Mouse (Mus musculus): ENCODE data around the gene Golt1a. TPM values are rescaled to one million over a fixed set of nuclear protein-coding genes. Genes with fewer than 3 reads are reported as not detected.
A peak's percentile ranks its signal among the peaks of the same experiment; 100 is the strongest.

Golt1a gene
- total RNA-seq (2021) = not detected
- long read RNA-seq = 0 reads

DNA sequence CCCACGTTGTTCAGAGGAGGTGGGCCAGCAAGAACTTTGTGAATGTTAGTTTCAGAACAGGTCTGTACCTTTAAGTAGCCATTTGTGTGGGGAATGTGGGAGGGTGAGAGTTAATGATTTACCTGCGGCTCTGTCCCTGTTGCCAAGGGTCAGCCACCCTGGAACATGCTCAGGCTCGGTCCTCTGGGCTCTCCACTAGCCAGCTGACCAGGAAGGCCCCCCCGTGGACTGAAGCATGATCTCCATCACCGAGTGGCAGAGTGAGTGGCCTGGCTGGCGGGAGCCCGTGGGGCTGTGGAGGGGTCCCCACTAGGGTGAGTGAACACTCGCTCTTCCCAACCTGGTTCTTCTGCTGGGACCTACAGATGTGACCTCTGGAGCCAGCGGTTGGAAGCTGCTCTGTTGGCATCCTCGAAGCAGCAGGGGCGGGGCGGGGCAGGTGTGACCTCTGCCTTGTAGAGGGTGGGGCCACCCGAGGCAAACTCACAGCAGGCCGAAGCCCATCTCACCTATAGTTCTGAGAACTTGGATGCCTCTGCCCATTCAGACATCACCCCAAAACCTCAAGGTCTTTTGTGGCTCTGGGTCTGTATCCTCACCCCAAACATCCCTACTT, at the start of gene Golt1a:
Gene Golt1a (plus strand): TSS at position 149 of the 616 bp plus-strand sequence.
- DNase-seq (ENCODE audit: low spot score in 2 of 2) = no peak

GRCm38 (mm10) chr1:133262628-133263027, 47.0 kb upstream of the Golt1a start:
- DNase-seq (ENCODE audit: low spot score in 2 of 2) = no peak

DNA sequence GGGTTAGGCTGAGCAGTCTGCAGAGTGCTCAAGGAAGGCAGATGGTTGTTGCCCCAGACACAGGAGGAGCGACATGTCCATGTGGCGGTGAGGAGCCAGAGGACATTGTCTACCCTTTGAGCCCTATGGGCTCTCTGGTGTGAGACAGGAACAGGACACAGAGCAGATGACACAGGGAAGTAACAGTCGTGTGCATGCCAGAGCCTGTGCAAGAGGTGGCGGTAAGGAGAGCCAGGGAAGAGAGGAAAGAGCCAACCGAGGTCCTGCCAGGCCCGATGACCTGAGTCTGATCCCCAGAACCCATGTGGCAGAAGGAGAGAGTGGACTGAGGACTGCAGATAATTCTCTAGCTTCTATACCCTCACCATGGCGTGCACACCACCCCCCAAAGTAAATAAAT, 46.5 kb upstream of the Golt1a start:
- no peak for DNase-seq (ENCODE audit: low spot score in 2 of 2)

DNA sequence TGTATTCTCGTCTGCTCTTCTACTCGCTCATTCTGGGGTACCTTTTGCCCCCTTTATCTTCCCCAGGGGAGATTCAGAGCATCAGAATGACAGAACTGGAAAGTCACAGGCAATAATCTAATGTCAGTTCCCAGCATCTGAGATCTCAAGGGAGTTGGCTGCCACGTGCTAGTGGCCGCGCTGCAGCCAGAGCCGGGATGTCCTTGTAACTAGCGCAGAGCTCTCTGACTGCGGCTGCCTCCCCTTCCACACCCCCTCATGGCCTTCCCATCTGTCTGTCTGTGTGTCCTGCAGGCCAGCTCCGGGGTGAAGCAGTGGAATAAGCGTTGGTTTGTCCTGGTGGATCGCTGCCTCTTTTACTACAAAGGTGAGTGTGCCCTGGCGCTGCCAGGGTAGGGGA, 45.2 kb upstream of the Golt1a start:
- DNase-seq (ENCODE audit: low spot score in 2 of 2) = no peak

DNA sequence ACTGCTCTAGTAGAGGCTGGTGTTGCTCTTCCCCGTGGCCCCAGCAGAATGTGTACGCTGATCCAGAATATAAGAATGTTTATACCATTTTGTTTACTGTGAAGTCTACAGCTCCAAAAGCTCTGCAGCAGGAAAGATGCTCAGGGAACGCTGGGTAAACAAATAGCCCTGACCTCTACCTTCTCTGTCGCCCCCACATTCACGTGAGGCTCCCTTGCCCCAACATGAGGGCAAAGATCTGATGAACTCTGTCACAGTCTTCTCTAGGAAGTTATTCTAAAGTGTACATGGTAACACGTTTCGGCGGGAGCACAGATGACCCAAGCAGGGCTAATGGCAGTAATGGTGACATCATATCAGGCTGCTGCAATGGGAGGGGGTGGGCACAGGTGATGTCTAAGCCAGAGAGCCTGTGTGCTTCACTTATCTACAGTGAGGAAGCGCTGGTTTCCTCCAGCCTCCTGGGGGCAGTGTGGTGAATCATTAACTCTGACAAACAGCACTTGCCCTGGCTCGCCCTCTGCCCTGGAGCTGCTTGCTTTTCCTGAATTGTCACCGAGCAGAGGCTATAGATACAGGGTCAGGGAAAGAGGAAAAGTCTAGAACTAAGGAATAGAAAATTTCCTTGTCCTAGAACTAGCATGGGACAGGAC, 44.4 kb upstream of the Golt1a start:
- no peak for DNase-seq (ENCODE audit: low spot score in 2 of 2)

GRCm38 (mm10) chr1:133267094-133267493, 42.5 kb upstream of the Golt1a start:
- DNase-seq (ENCODE audit: low spot score in 2 of 2) = no peak

- DNase-seq (ENCODE audit: low spot score in 2 of 2) = peak; percentile 34 to 46
These were observed 41.6 kb upstream of the Golt1a start for GRCm38 (mm10) chr1:133267813-133268492.

DNA sequence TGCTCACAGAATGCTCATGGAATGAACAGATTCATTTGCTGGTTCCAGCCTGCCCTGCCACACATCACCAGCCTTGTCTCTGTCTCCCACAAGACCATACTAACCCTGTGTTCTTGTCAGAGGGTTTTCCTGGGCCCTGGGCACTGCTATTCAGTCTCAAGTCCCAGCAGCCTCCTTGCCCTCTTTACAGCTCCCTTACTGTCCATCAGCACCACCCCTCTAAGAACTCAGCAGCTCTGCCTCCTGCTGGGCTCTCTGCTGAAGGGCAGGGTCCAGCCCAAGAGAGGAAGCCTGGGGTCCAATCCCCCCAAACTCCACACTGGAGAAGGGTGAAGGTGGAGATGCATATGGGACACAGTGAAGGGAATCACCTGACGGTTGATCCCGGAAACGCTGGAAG, 41.1 kb upstream of the Golt1a start:
- peak in 1 of 2 experiments; percentile 31 for DNase-seq (ENCODE audit: low spot score in 2 of 2)

DNA sequence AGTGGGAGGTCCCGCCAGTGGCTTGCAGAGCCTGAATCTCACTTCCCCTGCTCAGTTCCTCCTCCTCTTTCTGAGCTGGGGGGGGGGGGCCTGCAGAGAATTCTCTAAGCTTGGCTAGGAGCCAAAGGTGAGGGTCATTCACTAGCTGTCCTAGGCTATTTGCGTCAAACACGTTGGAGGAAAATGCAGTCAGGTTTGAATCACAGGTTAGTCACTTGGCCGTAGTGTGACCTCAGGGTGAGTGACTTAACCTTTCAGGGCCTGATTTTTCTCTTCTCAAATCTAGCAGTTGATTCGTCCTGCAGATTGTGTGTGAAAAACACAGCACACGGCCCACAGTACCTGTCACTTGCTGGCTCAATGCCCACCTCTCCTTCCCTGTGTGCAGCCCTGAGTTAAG, 39.3 kb upstream of the Golt1a start:
- DNase-seq (ENCODE audit: low spot score in 2 of 2) = no peak

DNA sequence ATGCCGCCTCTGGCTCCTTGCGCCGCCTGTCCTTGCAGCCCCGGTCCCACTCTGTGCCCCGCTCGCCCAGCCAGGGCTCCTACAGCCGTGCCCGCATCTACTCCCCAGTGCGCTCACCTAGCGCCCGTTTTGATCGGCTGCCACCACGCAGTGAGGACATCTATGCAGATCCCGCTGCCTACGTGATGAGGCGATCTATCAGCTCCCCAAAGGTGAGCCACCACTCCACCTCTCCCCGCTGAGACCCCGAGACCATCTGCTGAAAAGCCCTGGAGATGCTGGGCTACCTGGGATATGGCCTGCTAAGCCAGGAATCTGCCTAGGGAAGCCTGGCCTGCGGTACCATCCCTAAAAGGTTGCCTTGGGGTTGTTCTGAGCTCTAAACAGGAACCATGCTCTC, 35.4 kb upstream of the Golt1a start:
- no peak for DNase-seq (ENCODE audit: low spot score in 2 of 2)

GRCm38 (mm10) chr1:133276983-133277382, 32.6 kb upstream of the Golt1a start:
- DNase-seq (ENCODE audit: low spot score in 2 of 2) = no peak

DNA sequence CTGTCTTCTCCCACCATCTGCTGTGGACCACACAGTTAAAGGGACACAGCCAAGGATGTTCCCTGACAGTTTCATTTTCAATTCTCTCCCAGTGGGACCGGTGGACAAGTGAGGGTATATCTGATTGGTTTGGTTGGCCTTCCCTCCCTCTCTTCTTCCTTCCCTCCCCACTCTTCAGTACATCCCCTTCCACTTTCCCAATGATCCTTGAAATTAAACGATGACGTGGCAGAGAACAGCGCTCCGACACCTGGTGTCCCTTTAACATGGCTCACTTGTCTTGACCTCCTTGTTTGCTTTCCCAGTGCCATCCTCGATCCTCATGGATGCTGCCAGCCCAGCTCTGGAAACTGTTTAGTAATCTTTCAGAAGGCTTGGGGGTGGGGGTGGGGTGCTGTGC, 31.1 kb upstream of the Golt1a start:
- no peak for DNase-seq (ENCODE audit: low spot score in 2 of 2)

DNA sequence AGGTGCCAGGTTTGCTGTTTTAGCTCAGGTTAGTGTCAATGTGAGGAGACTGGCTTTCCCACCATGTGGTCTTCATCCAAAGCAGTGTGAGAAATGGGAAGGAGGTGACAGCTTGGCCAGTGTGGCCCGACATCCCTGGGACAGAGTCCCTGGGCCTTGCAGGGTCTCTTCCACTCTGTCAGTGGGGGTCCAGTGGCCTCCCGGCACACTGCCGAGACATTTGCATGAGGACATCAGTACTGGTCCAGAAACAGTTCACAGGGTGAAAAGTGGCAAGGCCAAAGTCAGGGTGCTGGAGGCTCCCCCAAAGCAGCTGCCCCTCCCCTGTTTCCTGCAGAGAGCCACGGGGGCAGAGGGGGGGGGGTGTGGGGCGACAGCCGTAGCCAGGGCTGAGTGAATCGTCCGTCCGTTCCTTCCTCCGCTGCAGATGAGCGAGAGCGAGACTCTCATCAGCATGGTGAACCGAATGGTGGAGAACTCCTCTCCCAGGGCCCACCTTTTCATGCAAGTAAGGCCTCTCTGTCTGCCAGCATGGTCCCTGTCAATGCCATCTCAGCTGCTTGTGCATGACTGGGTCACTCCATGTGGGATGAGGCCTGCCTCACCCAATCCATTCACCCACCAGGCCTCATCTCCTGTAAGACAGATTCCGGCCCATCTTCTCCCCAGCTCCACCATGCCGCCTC, 30.5 kb upstream of the Golt1a start:
- no peak for DNase-seq (ENCODE audit: low spot score in 2 of 2)

GRCm38 (mm10) chr1:133279632-133280093, 29.9 kb upstream of the Golt1a start:
- peak; percentile 37 to 43 for DNase-seq (ENCODE audit: low spot score in 2 of 2)

DNA sequence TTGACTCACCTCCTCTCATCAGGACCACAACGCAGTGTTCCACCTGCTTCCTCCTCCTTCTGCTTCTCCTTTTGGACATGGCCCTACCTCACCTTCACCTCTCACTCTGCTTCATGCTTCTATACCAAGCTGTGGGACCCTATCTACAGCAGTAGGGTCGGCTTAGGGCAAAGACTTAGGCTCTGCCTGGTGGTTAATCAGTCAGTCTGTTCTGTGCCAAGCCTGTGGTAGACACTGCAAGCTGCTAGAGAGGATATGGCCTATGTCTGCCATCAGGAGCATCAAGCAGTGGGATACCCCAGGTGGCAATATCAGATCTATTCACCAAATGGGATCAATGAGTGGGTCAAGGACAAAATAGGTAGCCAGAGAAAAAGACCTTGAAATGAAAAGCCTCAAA, 29.1 kb upstream of the Golt1a start:
- no peak for DNase-seq (ENCODE audit: low spot score in 2 of 2)

GRCm38 (mm10) chr1:133285907-133286306, 23.7 kb upstream of the Golt1a start:
- DNase-seq (ENCODE audit: low spot score in 2 of 2) = no peak

GRCm38 (mm10) chr1:133287051-133287450, 22.5 kb upstream of the Golt1a start:
- DNase-seq (ENCODE audit: low spot score in 2 of 2) = no peak

GRCm38 (mm10) chr1:133287880-133288279, 21.7 kb upstream of the Golt1a start:
- DNase-seq (ENCODE audit: low spot score in 2 of 2) = no peak

DNA sequence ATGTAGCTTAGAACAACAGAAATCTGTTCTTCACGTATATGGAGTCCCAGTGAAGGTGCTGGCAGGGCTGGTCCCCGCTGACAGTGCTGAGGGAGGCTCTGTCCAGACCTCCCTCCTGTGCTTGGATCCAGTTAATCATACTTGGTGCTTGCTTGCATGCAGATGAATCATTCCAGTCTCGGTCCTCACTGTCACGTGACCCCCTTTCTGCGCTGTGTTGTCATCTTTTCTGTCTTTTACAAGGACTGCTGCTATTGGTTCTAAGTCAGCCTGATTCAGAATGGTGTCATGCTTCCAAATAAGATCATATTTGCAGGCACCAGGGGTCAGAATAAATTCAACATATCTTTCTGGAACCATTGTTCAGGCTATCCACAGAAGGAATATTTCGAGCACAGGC, 17.7 kb upstream of the Golt1a start:
- DNase-seq (ENCODE audit: low spot score in 2 of 2) = no peak

DNA sequence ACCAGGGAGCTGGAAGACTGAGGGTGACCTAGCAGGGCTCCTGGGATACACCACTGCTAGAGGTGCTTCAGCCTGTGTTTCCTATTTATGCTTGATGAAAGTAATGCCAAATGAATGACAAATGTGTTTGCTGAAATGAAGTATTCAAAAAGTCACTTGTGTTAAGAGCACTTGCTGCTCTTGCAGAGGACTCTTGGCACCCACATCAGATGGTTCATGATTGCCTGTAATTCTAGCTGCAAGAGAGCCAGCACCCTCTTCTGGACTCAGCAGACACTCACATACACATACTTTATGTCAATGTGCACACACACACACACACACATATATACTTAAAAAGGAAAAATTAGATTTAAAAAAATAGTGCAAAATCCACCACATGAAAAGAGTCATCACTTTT, 17.0 kb upstream of the Golt1a start:
- no peak for DNase-seq (ENCODE audit: low spot score in 2 of 2)

- no peak for DNase-seq (ENCODE audit: low spot score in 2 of 2)
These were observed 13.2 kb upstream of the Golt1a start for GRCm38 (mm10) chr1:133296376-133296775.

DNA sequence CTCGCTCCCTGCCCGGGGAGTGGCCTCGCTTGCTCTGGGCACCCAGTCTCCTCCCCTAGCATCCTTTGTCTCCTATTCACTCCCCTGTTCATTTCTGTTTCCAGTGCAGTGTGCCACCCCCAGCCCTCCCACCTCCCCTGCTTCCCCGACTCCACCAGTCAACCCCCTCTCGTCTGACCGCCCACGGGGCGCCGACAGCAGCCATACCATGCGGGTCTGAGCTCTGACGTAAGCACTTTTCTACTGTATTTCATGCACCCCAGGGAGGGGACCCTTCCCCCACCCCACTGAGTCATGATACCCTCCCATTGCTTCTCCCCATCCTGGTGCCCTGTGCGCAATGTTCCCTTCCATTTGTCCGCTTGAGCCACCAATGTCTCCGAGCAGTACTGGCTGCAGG, 10.8 kb upstream of the Golt1a start:
- no peak for DNase-seq (ENCODE audit: low spot score in 2 of 2)

Data from layer of hippocampus, postnatal 10 days (tissue).